Mouse (Mus musculus) gastrocnemius, postnatal 36 days (tissue): ENCODE results near the gene Ebpl. TPM values are rescaled to one million over a fixed set of nuclear protein-coding genes. Genes with fewer than 3 reads are reported as not detected.

Experiments used
- total RNA-seq, 2 experiments: library from RNA; stranded (reverse); gene quantifications; 2 replicates each; pipeline ENCODE4 v1.2.3; 2021

Ebpl gene
- total RNA-seq, 2 experiments from 2014 or later, result 0.62 to 1.0 TPM

Other genes starting within 250 kb of the Ebpl start
- gene Sacs, start 222.0 kb downstream of the Ebpl start, total RNA-seq, result 10 to 100 TPM; 11.4 to 12.9 TPM
- gene Sgcg, start 101.9 kb downstream of the Ebpl start, total RNA-seq, result 100 to 1,000 TPM; 107 to 128 TPM
- under 1 TPM; 0.22 to 0.28 TPM for gene Arl11, start 50.7 kb downstream of the Ebpl start, total RNA-seq
- 100 to 1,000 TPM in 1 of 2 experiments, 10 to 100 TPM in 1; 91.9 to 102 TPM for gene Kpna3, start 79.4 kb upstream of the Ebpl start, total RNA-seq
- 10 to 100 TPM; 39.5 to 43.5 TPM for gene Spryd7, start 196.4 kb upstream of the Ebpl start, total RNA-seq
- 1 to 10 TPM; 5.3 to 7.4 TPM for gene Trim13, start 237.8 kb upstream of the Ebpl start, total RNA-seq
- gene Kcnrg, start 247.0 kb upstream of the Ebpl start, total RNA-seq, result under 1 TPM in 1 of 2 experiments, not detected in 1; 0.12 TPM